Mouse (Mus musculus): Measurements from ENCODE around the gene Btc.

The Btc gene

GRCm38 (mm10) chr5:91402339-91403211 lies at the start of gene Btc:
Btc (minus strand) TSS chr5:91402994.
- peak in 1 of 2 experiments; percentile 51 for DNase-seq (ENCODE audit: low spot score in 2 of 2)

- peak; percentile 20 to 23 for DNase-seq (ENCODE audit: low spot score in 2 of 2)
These were observed 42.3 kb upstream of the Btc start for GRCm38 (mm10) chr5:91444981-91445517.

- DNase-seq (ENCODE audit: low spot score in 2 of 2): no peak
These were observed 33.8 kb upstream of the Btc start for GRCm38 (mm10) chr5:91436563-91436962.

GRCm38 (mm10) chr5:91434723-91435658 lies 32.2 kb upstream of the Btc start:
- DNase-seq (ENCODE audit: low spot score in 2 of 2): no peak

GRCm38 (mm10) chr5:91428547-91428946 lies 25.8 kb upstream of the Btc start:
- no peak for DNase-seq (ENCODE audit: low spot score in 2 of 2)

- DNase-seq (ENCODE audit: low spot score in 2 of 2): peak in 1 of 2 experiments; percentile 28
These were observed 11.0 kb upstream of the Btc start for GRCm38 (mm10) chr5:91413814-91414213.

- DNase-seq (ENCODE audit: low spot score in 2 of 2): no peak
These were observed 1.5 kb upstream of the Btc start for GRCm38 (mm10) chr5:91404263-91404662.

- DNase-seq (ENCODE audit: low spot score in 2 of 2): no peak
These were observed 487 bp upstream of the Btc start for GRCm38 (mm10) chr5:91403281-91403680.

- DNase-seq (ENCODE audit: low spot score in 2 of 2): no peak
These were observed 2.2 kb downstream of the Btc start for GRCm38 (mm10) chr5:91400493-91401096.

- DNase-seq (ENCODE audit: low spot score in 2 of 2): no peak
These were observed 27.3 kb downstream of the Btc start for GRCm38 (mm10) chr5:91375467-91375866.

GRCm38 (mm10) chr5:91368061-91368565 lies 34.7 kb downstream of the Btc start:
- DNase-seq (ENCODE audit: low spot score in 2 of 2): peak in 1 of 2 experiments; percentile 7

- DNase-seq (ENCODE audit: low spot score in 2 of 2): peak in 1 of 2 experiments; percentile 7
These were observed 35.9 kb downstream of the Btc start for GRCm38 (mm10) chr5:91366925-91367324.

- DNase-seq (ENCODE audit: low spot score in 2 of 2): peak; percentile 5 to 12
These were observed 39.4 kb downstream of the Btc start for GRCm38 (mm10) chr5:91363274-91363991.

- DNase-seq (ENCODE audit: low spot score in 2 of 2): no peak
These were observed 50.1 kb downstream of the Btc start for GRCm38 (mm10) chr5:91352645-91353044.

GRCm38 (mm10) chr5:91345681-91346080 lies 57.1 kb downstream of the Btc start:
- no peak for DNase-seq (ENCODE audit: low spot score in 2 of 2)

- DNase-seq (ENCODE audit: low spot score in 2 of 2): no peak
These were observed 57.7 kb downstream of the Btc start for GRCm38 (mm10) chr5:91345064-91345463.

- no peak for DNase-seq (ENCODE audit: low spot score in 2 of 2)
These were observed 60.6 kb downstream of the Btc start for GRCm38 (mm10) chr5:91341981-91342760.

- DNase-seq (ENCODE audit: low spot score in 2 of 2): no peak
These were observed 68.6 kb downstream of the Btc start for GRCm38 (mm10) chr5:91334227-91334626.

GRCm38 (mm10) chr5:91332079-91332865 lies 70.5 kb downstream of the Btc start:
- no peak for DNase-seq (ENCODE audit: low spot score in 2 of 2)
